Mouse (Mus musculus) kidney, postnatal 25 days (tissue): ENCODE measurements around the gene Gpr65.
"Not testable (repeated sequence)": the region's sequence is repeated elsewhere in the genome, so short reads cannot be mapped to it uniquely, and the experiment has no call there.

Experiments used
- DNase-seq, 2 experiments: peaks; one replicate each; pipeline ENCODE4 v3.0.0; 2021; ENCODE audit warnings: mixed read lengths in 2 of 2

Gpr65 gene

GRCm38 (mm10) chr12:98268441-98269369 is at the start of gene Gpr65:
Gene Gpr65, plus strand, starts transcription at chr12:98268635.
- no peak for DNase-seq

GRCm38 (mm10) chr12:98223286-98223685 is 45.1 kb upstream of the Gpr65 start:
- no peak for DNase-seq

DNA sequence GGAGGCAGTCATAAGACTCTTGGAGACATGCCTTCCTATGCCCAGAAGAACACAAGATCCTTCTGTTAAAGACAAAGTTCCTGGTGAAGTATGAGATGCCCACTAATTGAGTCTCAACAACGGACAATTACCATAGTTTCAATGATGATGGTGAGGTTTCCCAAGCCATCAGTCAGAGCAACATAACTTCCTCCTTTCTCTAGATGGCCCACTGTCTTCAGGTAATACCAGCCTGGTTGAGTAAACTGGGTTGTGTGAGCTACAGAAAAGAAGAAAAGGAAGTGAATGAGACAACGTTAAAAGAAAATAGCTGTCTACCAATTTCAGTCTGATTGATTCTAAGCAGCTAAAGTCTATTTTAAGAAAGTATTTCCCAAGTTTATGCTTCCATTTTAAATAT is 41.4 kb upstream of the Gpr65 start:
- no peak for DNase-seq

GRCm38 (mm10) chr12:98238478-98238877 is 30.0 kb upstream of the Gpr65 start:
- DNase-seq = not testable (repeated sequence)

- no peak for DNase-seq
Measured at GRCm38 (mm10) chr12:98244161-98244560, 24.3 kb upstream of the Gpr65 start.

DNA sequence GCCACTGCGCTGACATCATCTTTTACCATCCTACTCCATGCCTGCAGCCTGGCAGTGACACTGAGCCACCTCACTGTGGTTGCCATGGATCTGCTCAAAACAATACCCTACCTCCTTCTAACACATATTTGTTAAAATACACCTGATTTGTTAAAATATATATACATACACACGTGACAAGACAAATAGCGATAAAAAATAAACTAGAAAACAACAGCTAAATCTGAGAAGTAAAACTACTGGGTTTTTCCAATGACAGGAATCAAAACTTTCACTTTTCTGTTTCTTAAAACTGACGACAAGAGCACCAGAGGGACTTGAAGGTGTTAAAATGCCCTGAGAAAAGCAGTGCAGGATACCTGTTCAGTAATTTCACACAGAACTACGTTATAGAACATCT is 23.6 kb upstream of the Gpr65 start:
- DNase-seq = no peak

GRCm38 (mm10) chr12:98246835-98247234 is 21.6 kb upstream of the Gpr65 start:
- no peak for DNase-seq

GRCm38 (mm10) chr12:98249671-98250070 is 18.8 kb upstream of the Gpr65 start:
- no peak for DNase-seq

GRCm38 (mm10) chr12:98250327-98250726 is 18.1 kb upstream of the Gpr65 start:
- DNase-seq = no peak

DNA sequence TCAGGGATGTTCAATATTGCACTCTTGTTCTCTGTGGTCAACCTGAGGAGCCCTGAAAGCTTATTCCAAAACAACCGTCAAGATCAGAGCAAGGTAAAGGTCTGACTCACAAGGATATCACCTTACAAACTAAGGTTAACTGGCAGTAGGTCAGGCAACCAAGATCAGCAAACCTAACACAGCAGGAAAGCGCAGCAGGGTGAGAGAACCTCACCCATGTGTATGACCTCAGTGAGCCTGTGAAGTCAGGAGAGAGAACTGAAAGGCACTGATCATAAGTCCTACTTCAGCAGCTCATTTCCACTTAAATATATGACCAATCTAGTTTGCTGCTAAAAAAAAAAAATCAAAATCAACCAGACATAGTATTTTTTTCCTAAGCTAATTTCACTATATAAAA is 16.0 kb upstream of the Gpr65 start:
- no peak for DNase-seq

GRCm38 (mm10) chr12:98255373-98255995 is 13.0 kb upstream of the Gpr65 start:
- DNase-seq = peak; percentile 16 to 68

- DNase-seq = peak; percentile 43 to 54
Measured at GRCm38 (mm10) chr12:98258371-98258844, 10.0 kb upstream of the Gpr65 start.

DNA sequence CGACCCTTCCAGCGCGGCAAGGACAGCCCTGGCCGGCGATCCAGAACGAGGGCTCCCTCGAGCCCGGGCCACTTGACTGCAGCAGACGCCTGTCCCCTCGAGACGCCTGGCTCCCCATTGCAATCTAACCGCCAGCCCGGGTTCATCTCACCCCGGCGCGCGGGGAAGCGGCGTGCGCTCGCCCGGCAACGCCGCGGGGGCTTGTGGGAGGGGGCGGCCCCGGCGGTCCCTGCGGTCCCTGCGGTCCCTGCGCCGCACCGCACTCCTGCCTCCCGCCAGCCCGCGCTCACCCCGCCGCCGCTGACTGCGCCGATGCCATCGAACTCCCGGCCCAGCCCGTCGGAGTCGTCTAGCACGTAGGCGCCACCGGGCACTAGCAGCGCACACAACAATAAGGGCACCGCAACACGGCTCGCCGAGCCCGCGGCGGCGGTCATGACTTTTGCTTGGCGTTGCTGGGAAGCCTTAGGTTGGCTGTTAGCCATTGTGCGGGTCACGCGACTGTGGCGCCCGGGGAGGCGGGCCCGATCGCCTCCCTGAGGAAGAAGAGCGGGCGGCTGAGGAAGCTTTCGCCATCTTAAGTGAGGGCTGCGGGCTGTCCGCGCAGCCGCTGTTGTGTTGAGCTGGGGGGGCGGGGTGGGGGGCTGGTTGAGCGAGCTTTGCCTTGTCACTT is 9.5 kb upstream of the Gpr65 start, which contains the start of gene Galc:
Gene Galc (minus strand): TSS at position 615 of the 673 bp plus-strand sequence.
- DNase-seq = peak; percentile 93 to 94

GRCm38 (mm10) chr12:98259518-98259852 is 8.9 kb upstream of the Gpr65 start:
- no peak for DNase-seq

- no peak for DNase-seq
Measured at GRCm38 (mm10) chr12:98265697-98266096, 2.7 kb upstream of the Gpr65 start.

DNA sequence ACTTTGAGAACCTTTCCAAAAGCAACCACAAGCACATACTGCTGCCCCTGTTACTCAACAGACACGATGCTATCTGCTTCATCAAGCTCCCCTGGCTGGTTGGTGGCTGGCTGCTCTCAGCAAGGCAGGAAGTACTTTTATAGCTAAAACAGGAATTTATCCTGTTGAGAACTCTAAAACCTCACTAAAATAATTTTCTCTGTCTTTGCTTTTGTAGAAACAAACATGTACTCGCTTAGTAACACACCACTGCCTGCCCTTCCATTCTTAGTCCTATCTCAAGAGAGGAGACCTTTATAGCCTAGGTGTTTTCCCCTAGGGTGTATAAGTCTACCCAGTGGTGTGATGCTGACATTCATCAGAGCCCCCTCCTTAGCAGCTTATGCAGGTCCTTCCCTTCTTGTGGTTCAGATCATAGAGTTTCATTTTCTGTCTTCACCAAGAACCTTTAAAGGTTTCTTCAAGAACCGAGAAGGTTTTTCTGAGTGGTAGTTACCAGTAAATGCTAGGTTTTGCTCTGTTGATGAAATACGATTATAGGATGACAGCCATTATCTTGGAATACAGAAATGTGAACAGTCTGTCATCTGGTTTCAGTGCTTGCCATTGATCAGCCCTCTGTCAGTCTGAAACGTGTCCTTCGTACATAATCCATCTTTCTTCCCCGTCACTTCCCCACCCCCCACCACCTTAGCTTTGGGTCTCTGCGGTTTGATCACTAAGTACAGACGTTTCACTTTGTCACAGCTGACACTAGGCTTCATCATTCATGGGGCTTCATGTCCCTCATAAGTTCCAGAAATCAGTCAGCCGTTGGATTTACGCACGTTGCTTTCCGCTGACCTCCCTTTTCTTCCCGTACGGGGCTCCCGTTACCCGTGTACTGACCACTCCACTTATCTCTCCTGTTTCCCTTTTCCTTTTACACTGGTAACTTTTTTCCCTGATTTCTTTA is 1.6 kb downstream of the Gpr65 start:
- DNase-seq = no peak

DNA sequence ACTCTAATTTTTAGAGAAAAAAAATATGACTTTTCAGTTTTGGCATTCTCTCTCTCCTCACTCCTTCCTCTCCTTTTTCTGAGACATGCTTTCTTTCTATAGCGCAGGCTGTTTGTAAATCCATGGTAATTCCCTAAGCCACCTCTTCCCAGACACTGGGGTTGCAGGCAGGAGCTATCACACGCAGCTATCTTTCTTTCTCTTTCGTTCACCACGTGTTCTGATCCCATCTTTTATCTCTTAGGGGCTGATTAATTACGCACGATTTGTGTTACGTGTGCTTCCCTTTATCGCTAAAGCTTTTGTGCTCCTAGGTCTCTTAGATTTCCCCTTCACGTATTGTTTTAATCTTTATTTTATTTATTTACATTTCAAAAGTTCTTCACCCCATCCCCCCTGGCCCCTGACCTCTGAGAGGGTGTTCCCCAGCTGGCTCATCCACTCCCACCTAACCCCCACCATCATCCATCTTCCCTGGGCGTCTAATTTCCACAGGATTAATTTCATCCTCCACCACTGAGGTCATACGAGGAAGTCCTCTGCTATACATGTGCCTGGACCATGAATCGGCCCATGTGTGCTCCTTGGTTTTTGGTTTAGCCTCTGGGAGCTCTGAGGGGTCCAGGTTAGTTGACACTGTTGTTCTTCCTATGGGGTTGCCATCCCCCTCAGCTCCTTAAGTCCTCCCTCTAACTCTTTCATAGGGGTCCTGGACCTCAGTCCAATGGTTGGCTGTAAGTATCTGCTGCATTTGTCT is 2.6 kb downstream of the Gpr65 start:
- DNase-seq = no peak

- no peak for DNase-seq
Measured at GRCm38 (mm10) chr12:98272433-98272832, 4.0 kb downstream of the Gpr65 start.

DNA sequence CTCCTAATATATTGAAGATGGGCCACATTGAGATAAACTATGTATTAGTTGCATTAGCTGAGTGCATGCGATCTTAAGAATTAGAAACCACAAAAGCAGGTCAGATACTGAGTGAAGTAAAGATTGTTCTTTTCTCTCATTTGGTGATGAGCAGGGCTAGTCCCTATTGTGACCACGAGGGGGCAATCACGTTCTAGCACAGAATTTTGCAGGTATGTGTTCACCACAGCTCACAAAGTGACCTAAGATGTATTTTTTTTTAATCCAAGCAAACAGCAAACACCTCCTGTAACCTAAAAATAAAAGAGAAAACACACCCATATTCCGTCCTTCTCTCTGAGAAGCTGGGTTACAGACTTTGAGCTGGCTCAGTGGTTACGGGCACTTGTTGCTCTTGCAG is 12.1 kb downstream of the Gpr65 start:
- DNase-seq = peak in 1 of 2 experiments; percentile 66

- no peak for DNase-seq
Measured at GRCm38 (mm10) chr12:98280996-98281395, 12.6 kb downstream of the Gpr65 start.

- DNase-seq = no peak
Measured at GRCm38 (mm10) chr12:98282776-98283486, 14.5 kb downstream of the Gpr65 start.
